Mouse (Mus musculus): ENCODE data around the gene Eno3. TPM values are rescaled to one million over a fixed set of nuclear protein-coding genes. Genes with fewer than 3 reads are reported as not detected.

The Eno3 gene
- total and polyA plus RNA-seq, 3 experiments: 14.2 to 16.8 TPM; not detected in 1

DNA sequence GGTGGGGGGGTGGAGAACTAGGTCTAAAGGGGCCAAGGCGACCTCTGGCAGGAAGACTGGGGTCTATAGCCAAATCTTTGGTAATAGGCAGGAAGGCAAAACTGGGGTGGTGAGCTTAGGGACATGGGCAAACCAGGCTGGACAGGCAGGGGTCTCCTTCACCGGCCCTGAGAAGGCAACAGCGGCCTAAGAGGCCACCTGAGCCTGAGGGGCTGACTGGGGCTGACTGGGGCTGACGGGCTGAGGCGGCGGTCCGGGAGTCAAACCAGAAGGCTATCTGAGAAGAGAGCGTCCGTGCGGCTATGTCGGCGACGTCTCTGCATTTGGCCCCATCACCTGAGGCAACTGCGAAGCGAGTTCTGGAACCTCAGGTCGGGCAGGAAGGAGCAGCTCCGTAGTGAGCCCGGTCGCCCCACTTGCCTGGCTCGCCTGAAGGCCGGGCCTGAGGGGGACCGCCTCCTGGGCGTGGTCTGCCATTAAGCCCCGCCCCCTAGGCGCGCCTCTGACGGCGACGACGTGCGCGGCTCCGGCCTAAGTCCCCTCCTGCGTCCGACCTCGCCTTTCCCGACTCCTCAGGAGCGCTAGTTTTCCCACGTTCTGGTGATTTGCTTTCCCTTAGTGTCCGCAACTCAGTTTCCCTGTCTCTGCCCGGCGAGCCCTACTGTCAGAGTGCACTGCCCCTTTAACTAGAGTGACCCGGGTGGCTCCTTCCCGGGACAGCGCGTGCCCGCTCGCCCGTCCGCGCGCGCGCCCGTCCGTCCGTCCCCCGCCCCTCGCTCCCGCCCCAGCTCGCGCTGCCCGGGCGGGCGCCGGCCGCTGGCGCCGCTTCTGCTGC, 42.9 kb downstream of the Eno3 start, which contains the start of the genes Inca1 and Kif1c:
Gene Inca1 (minus strand): TSS at position 434 of the 835 bp plus-strand sequence.
Gene Kif1c (plus strand): TSS at position 827 of the 835 bp plus-strand sequence.
- Histone ChIP-seq H3K9me3 (replicated peaks; ENCODE audit: insufficient read depth, low read length) (no peaks in the 10 kb centered on the region), H3K4me3 (ENCODE audit: control insufficient read depth in 1 of 2, insufficient read depth in 1 of 2, low read depth in 2 of 2, low read length in 2 of 2) (peak within 1 kb of the TSS; percentile 80 to 91), H3K36me3 (ENCODE audit: control insufficient read depth in 1 of 2, insufficient read depth in 2 of 2, low read length in 2 of 2) (peaks cover 0 to 5% of the 10 kb centered on the region in 2 experiments; a peak in 2 of 4 replicates), H3K79me2 (ENCODE audit: control insufficient read depth, insufficient read depth, low read length, poor library complexity) (no peaks in the 10 kb centered on the region; the same call in 1 of the 2 replicates), H3K9ac (ENCODE audit: control insufficient read depth, low read depth, low read length, poor library complexity, severe bottlenecking) (peak within 1 kb of the TSS; percentile 84), H3K27me3 (ENCODE audit: control insufficient read depth in 1 of 2, insufficient read depth in 2 of 2, low read length in 2 of 2) (no peaks in the 10 kb centered on the region), H3K27ac (ENCODE audit: control insufficient read depth, low read depth, low read length) (peak within 1 kb of the TSS; percentile 77), H3K4me1 (ENCODE audit: control insufficient read depth in 1 of 2, insufficient read depth in 2 of 2, low read length in 2 of 2) (peaks cover 3 to 7% of the 10 kb centered on the region in 2 experiments; a peak in 3 of 4 replicates)
- DNase-seq (ENCODE audit: low read depth, low spot score): peak; percentile 97
- TF ChIP-seq HCFC1 (IDR thresholded peaks at IDR 0.05; ENCODE audit: low read depth, low read length) (no peak; the same call in none of the 2 replicates), BHLHE40 (IDR thresholded peaks at IDR 0.05; ENCODE audit: borderline replicate concordance, low read depth, low read length) (no peak), POLR2AphosphoS2 (IDR thresholded peaks at IDR 0.05; ENCODE audit: low read length) (peak; percentile 64; the same call in 1 of the 2 replicates), MAX (IDR thresholded peaks at IDR 0.05; ENCODE audit: low read length) (0 out of 2 replicates have a peak, but pooled peaks have one; percentile 27), EP300 (IDR thresholded peaks at IDR 0.05; ENCODE audit: low read depth in 1 of 2, low read length in 2 of 2) (no peak), TCF12 (IDR thresholded peaks at IDR 0.05; ENCODE audit: low read depth, low read length) (peak; percentile 39; the same call in 1 of the 2 replicates), MYB (IDR thresholded peaks at IDR 0.05; ENCODE audit: low read depth, low read length) (no peak), CHD2 (IDR thresholded peaks at IDR 0.05; ENCODE audit: low read length) (no peak), ZNF384 (IDR thresholded peaks at IDR 0.05; ENCODE audit: low read depth, low read length) (no peak), CHD1 (IDR thresholded peaks at IDR 0.05; ENCODE audit: low read depth, low read length) (peak; percentile 28; the same call in 1 of the 2 replicates), ZMIZ1 (IDR thresholded peaks at IDR 0.05; ENCODE audit: low read depth, low read length) (no peak), TAL1 (IDR thresholded peaks at IDR 0.05; ENCODE audit: low read length) (no peak), MEF2A (IDR thresholded peaks at IDR 0.05; ENCODE audit: extremely low read depth, insufficient replicate concordance, low read depth, low read length, poor library complexity, severe bottlenecking) (no peak), ELF1 (IDR thresholded peaks at IDR 0.05; ENCODE audit: low read depth, low read length) (no peak), TBP (IDR thresholded peaks at IDR 0.05; ENCODE audit: low read depth, low read length) (peak; percentile 48; the same call in 1 of the 2 replicates), USF1 (IDR thresholded peaks at IDR 0.05; ENCODE audit: low read depth, low read length) (no peak), USF2 (IDR thresholded peaks at IDR 0.05; ENCODE audit: borderline replicate concordance in 1 of 2, insufficient read depth in 1 of 2, low read depth in 1 of 2, low read length in 2 of 2) (no peak), POLR2AphosphoS5 (IDR thresholded peaks at IDR 0.05; ENCODE audit: borderline replicate concordance, low read depth, low read length) (no peak), SMC3 (IDR thresholded peaks at IDR 0.05; ENCODE audit: low read depth, low read length) (no peak), NRF1 (IDR thresholded peaks at IDR 0.05; ENCODE audit: insufficient read depth, low read depth, low read length, poor library complexity, severe bottlenecking) (0 out of 2 replicates have a peak, but pooled peaks have one; percentile 44), MAZ (IDR thresholded peaks at IDR 0.05; ENCODE audit: low read depth, low read length) (0 out of 2 replicates have a peak, but pooled peaks have one; percentile 53), MYC (IDR thresholded peaks at IDR 0.05; ENCODE audit: low read depth, low read length) (no peak), CTCF (IDR thresholded peaks at IDR 0.05 in 2 of 3, conservative IDR thresholded peaks at IDR 0.05 in 1 of 3; ENCODE audit: control insufficient read depth in 1 of 3, insufficient read depth in 1 of 3, low read depth in 2 of 3, low read length in 3 of 3, poor library complexity in 1 of 3, severe bottlenecking in 1 of 3) (no peak), MAFK (IDR thresholded peaks at IDR 0.05; ENCODE audit: borderline replicate concordance, low read depth, low read length) (no peak), UBTF (IDR thresholded peaks at IDR 0.05; ENCODE audit: borderline replicate concordance, insufficient read depth, low read depth, low read length) (no peak), POLR2A (IDR thresholded peaks at IDR 0.05; ENCODE audit: control insufficient read depth in 1 of 2, insufficient read depth in 1 of 2, low read depth in 1 of 2, low read length in 2 of 2, poor library complexity in 1 of 2) (peak; percentile 75 to 90), ZKSCAN1 (IDR thresholded peaks at IDR 0.05; ENCODE audit: low read depth, low read length) (no peak), ETS1 (IDR thresholded peaks at IDR 0.05; ENCODE audit: low read depth, low read length) (no peak), NELFE (IDR thresholded peaks at IDR 0.05; ENCODE audit: low read depth, low read length) (peak; percentile 70), GATA1 (IDR thresholded peaks at IDR 0.05; ENCODE audit: low read depth, low read length) (no peak), RCOR1 (IDR thresholded peaks at IDR 0.05; ENCODE audit: low read depth, low read length) (no peak), SIN3A (IDR thresholded peaks at IDR 0.05; ENCODE audit: low read length) (0 out of 2 replicates have a peak, but pooled peaks have one; percentile 61), RAD21 (IDR thresholded peaks at IDR 0.05; ENCODE audit: low read depth, low read length) (no peak), MXI1 (IDR thresholded peaks at IDR 0.05; ENCODE audit: low read depth, low read length) (no peak), ZC3H11A (IDR thresholded peaks at IDR 0.05; ENCODE audit: low read depth, low read length) (no peak)

Measured in MEL (cell line).